9 mouse cellular contexts compared by ENCODE assay signal in the genomic region with DNA sequence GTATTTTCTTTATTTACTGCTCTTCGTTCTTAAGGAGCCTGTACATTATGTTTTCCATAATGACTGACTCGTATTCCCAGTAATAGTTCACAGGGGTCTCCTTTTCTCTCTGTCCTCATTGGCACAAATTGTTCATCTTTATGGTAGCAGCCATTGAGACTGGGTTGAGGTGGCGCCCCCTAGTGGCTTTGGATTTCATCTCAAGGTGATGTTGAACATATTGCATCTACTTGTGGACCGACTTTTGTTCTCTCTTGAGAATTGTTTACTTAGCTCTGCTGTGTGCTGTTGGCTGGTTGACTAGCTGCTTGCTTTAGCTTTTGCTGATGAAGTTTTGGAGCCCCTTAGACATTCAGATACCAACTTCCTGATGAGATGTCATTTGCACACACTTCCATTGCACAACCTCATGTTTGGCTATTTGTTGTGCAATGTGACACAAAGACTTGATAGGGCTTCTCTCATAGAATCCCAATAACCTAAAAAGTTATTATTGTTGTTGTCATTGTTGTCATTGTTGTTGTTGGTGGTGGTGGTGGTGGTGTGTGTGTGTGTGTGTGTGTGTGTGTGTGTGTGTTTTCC. TPM values are rescaled to one million over a fixed set of nuclear protein-coding genes. Genes with fewer than 3 reads are reported as not detected.
A peak's percentile ranks its signal among the peaks of the same experiment; 100 is the strongest.
DNase-seq lines count a peak whose midpoint lies in the region; ATAC-seq and TF ChIP-seq lines count a peak whose summit lies in the region.
"Had no signal": no experiment of that assay in that cellular context is flagged by ENCODE, and none has a peak within 500 bp of the region (broad histone marks: within the 10 kb centered on the region; RNA-seq: fewer than 3 reads in every experiment).

No protein-coding gene starts in this region.

- no peaks in the 10 kb centered on the region for H3K4me1 ChIP-seq in midbrain, embryonic 11.5 days (ENCODE audit: control insufficient read depth, insufficient read depth, low read length)
- H3K4me1 ChIP-seq in midbrain, embryonic 15.5 days = no peaks in the 10 kb centered on the region
- H3K4me1 ChIP-seq in cortical plate, adult 2 months (ENCODE audit: control insufficient read depth, insufficient read depth, low read length) = no peaks in the 10 kb centered on the region
- H3K4me1 ChIP-seq: heart, embryonic 13.5 days had no signal

- no peaks in the 10 kb centered on the region for H3K36me3 ChIP-seq in midbrain, embryonic 11.5 days (ENCODE audit: control insufficient read depth, insufficient read depth, low read length)
- H3K36me3 ChIP-seq in midbrain, embryonic 15.5 days (replicated peaks) = no peaks in the 10 kb centered on the region
- H3K36me3 ChIP-seq: heart, embryonic 13.5 days had no signal

- TF ChIP-seq POLR2A in cortical plate, adult 2 months (IDR thresholded peaks at IDR 0.05; ENCODE audit: extremely low read depth, insufficient read depth, low read length) = no peak

- ATAC-seq in midbrain, embryonic 11.5 days (ENCODE audit: low FRiP score) = no peak
- no peak for ATAC-seq in midbrain, embryonic 15.5 days (replicated peaks)
- ATAC-seq in megakaryocyte, adult 5-6 weeks (ENCODE audit: poor library complexity, severe bottlenecking) = peak; percentile 72

- no peaks in the 10 kb centered on the region for H3K9me3 ChIP-seq in midbrain, embryonic 11.5 days (ENCODE audit: control insufficient read depth, low read length)
- no peaks in the 10 kb centered on the region for H3K9me3 ChIP-seq in midbrain, embryonic 15.5 days
- H3K9me3 ChIP-seq: heart, embryonic 13.5 days had no signal

- H3K4me2 ChIP-seq in midbrain, embryonic 11.5 days = no peak overlapping the region
- H3K4me2 ChIP-seq in midbrain, embryonic 15.5 days = no peak overlapping the region
- H3K4me2 ChIP-seq: heart, embryonic 13.5 days had no signal

- no peaks in the 10 kb centered on the region for H3K27me3 ChIP-seq in midbrain, embryonic 11.5 days (ENCODE audit: control insufficient read depth, insufficient read depth, low read length)
- H3K27me3 ChIP-seq in midbrain, embryonic 15.5 days (replicated peaks) = no peaks in the 10 kb centered on the region
- H3K27me3 ChIP-seq: heart, embryonic 13.5 days had no signal

- no peak overlapping the region for H3K27ac ChIP-seq in midbrain, embryonic 11.5 days (ENCODE audit: low read depth, low read length)
- H3K27ac ChIP-seq in midbrain, embryonic 15.5 days = no peak overlapping the region
- no peak overlapping the region for H3K27ac ChIP-seq in cortical plate, adult 2 months (ENCODE audit: insufficient read depth, low read length)
- H3K27ac ChIP-seq: heart, embryonic 13.5 days had no signal

- WGBS in midbrain, embryonic 11.5 days = 64% methylated on average over 4 of the region's 4 CpGs
- 62% methylated on average over 4 of the region's 4 CpGs for WGBS in midbrain, embryonic 15.5 days

- no peak overlapping the region for H3K9ac ChIP-seq in midbrain, embryonic 11.5 days (ENCODE audit: low read length)
- H3K9ac ChIP-seq in midbrain, embryonic 15.5 days = no peak overlapping the region
- H3K9ac ChIP-seq: heart, embryonic 13.5 days had no signal

- peak; percentile 33 for DNase-seq in gastrocnemius, adult 18-20 months (ENCODE audit: low spot score)
- no peak for DNase-seq in gastrocnemius, postnatal 25 days
- peak; percentile 86 for DNase-seq in midbrain, embryonic 11.5 days (ENCODE audit: low spot score, missing footprints)
- DNase-seq in thymus, postnatal 0 days (ENCODE audit: low spot score) = peak; percentile 75
- no peak for DNase-seq in Muller cell, postnatal 12 days (ENCODE audit: inconsistent ontology term)

- no peak overlapping the region for H3K4me3 ChIP-seq in midbrain, embryonic 11.5 days (ENCODE audit: low read depth, low read length)
- H3K4me3 ChIP-seq in midbrain, embryonic 15.5 days = no peak overlapping the region
- H3K4me3 ChIP-seq in cortical plate, adult 2 months (ENCODE audit: insufficient read depth, low read length) = no peak overlapping the region
- H3K4me3 ChIP-seq: heart, embryonic 13.5 days had no signal

- peak; percentile 26; the same call in 1 of the 2 replicates for TF ChIP-seq CTCF in cortical plate, adult 2 months (IDR thresholded peaks at IDR 0.05; ENCODE audit: extremely low read depth, insufficient read depth, low read length)

RNA-seq across cellular contexts. Expression of a gene that starts 14.0 kb away (rescaled TPM):
- total RNA-seq in gastrocnemius, adult 18-20 months (2021) = 100 to 1,000 TPM; 140 to 400 TPM
- total RNA-seq in gastrocnemius, postnatal 25 days (2021) = 100 to 1,000 TPM in 1 of 2 experiments, 10 to 100 TPM in 1; 46.4 to 185 TPM
- polyA plus RNA-seq in midbrain, embryonic 11.5 days (2014; fragmentation: Nextera tagmentation; extraction: Ambion mirVana) = 13.8 TPM in 2 replicates
- polyA plus RNA-seq in midbrain, embryonic 15.5 days (2015; fragmentation: Nextera tagmentation; extraction: Ambion mirVana) = 35.3 and 35.7 TPM in 2 replicates
- 19.4 and 20.6 TPM in 2 replicates for polyA plus RNA-seq in cortical plate, adult 2 months (2012; rRNA removed)
- total RNA-seq in megakaryocyte, adult 5-6 weeks (2015) = 24.5 and 31.3 TPM in 2 replicates
- 22.1 and 23.0 TPM in 2 replicates for total RNA-seq in megakaryocyte, adult 5-6 weeks (2017)
- 14.0 and 15.0 TPM in 2 replicates for polyA plus RNA-seq in thymus, postnatal 0 days (2015; fragmentation: Nextera tagmentation; extraction: Ambion mirVana)

RNA-seq across cellular contexts. Expression of a gene that starts 36.1 kb away (rescaled TPM):
- total RNA-seq in gastrocnemius, adult 18-20 months (2021) = 10 to 100 TPM; 54.7 to 55.5 TPM
- total RNA-seq in gastrocnemius, postnatal 25 days (2021) = 10 to 100 TPM; 44.1 to 55.2 TPM
- polyA plus RNA-seq in midbrain, embryonic 11.5 days (2014; fragmentation: Nextera tagmentation; extraction: Ambion mirVana) = 187 and 205 TPM in 2 replicates
- polyA plus RNA-seq in midbrain, embryonic 15.5 days (2015; fragmentation: Nextera tagmentation; extraction: Ambion mirVana) = 122 and 129 TPM in 2 replicates
- polyA plus RNA-seq in cortical plate, adult 2 months (2012; rRNA removed) = 93.7 and 104 TPM in 2 replicates
- 105 and 115 TPM in 2 replicates for total RNA-seq in megakaryocyte, adult 5-6 weeks (2015)
- total RNA-seq in megakaryocyte, adult 5-6 weeks (2017) = 122 and 124 TPM in 2 replicates
- polyA plus RNA-seq in thymus, postnatal 0 days (2015; fragmentation: Nextera tagmentation; extraction: Ambion mirVana) = 188 and 189 TPM in 2 replicates

RNA-seq across cellular contexts. Expression of a gene that starts 58.2 kb away (rescaled TPM):
- total RNA-seq in gastrocnemius, adult 18-20 months (2021) = not detected
- not detected for total RNA-seq in gastrocnemius, postnatal 25 days (2021)
- not detected in 2 replicates for polyA plus RNA-seq in midbrain, embryonic 11.5 days (2014; fragmentation: Nextera tagmentation; extraction: Ambion mirVana)
- polyA plus RNA-seq in midbrain, embryonic 15.5 days (2015; fragmentation: Nextera tagmentation; extraction: Ambion mirVana) = not detected in 2 replicates
- polyA plus RNA-seq in cortical plate, adult 2 months (2012; rRNA removed) = not detected in 2 replicates
- total RNA-seq in megakaryocyte, adult 5-6 weeks (2015) = not detected in 2 replicates
- total RNA-seq in megakaryocyte, adult 5-6 weeks (2017) = not detected in 2 replicates
- polyA plus RNA-seq in thymus, postnatal 0 days (2015; fragmentation: Nextera tagmentation; extraction: Ambion mirVana) = not detected in 2 replicates
- polyA plus RNA-seq: heart, embryonic 13.5 days had no signal

Comparison
In these comparisons a context has a peak if more than half of its experiments do, and no peak if none do; other contexts are left out.
1. DNase-seq: peak in gastrocnemius, adult 18-20 months (single experiment), midbrain, embryonic 11.5 days (single experiment) and thymus, postnatal 0 days (single experiment); none in gastrocnemius, postnatal 25 days (single experiment) and Muller cell, postnatal 12 days (single experiment).